Mouse (Mus musculus): Measurements from ENCODE around the gene Rras. TPM values are rescaled to one million over a fixed set of nuclear protein-coding genes. Genes with fewer than 3 reads are reported as not detected.
A peak's percentile ranks its signal among the peaks of the same experiment; 100 is the strongest.

The Rras gene
- total RNA-seq (2022) = 10 to 100 TPM; 13.7 to 16.8 (median 15.2) TPM

DNA sequence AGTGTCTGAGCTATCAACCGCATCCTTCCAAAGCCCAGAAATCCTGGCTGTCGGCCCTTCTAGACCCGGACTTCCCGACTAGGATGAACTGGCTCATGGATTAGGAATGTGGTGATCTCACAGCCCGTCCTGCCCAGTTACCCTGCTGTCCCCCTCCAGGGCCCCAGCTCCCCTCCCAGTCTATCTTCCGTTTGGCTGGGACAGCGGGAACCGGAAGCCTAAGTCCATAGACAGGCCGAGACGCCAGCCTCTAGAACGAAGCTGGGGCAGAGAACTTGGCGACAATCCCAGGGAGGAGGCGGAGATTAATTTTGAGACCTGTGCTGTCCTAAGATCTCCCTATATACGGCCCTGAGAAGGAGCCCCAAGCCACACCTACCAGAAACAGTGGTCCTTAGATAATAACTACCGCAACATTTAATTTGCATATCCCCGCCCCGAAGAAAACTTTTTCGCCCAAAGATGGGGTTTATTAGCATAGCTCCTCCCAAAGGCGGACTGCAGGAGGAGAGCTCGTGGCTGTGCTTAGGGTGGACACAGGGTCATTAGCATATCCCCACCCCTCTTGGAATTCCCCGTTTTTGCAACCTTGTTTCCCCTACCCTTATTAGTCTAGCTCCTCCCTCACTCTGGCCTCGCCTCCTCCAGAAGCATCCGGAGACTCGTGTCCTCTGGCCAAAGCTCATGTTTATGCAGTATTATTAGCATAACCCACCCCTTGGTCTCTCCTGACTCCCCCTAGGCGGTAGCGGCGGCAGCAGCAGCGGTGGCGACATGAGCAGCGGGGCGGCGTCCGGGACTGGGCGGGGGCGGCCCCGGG is at the start of gene Rras:
Gene Rras, plus strand, starts transcription at position 720 of the 820 bp plus-strand sequence.
- peak; percentile 85 to 92 for DNase-seq (ENCODE audit: low spot score in 2 of 2)

DNA sequence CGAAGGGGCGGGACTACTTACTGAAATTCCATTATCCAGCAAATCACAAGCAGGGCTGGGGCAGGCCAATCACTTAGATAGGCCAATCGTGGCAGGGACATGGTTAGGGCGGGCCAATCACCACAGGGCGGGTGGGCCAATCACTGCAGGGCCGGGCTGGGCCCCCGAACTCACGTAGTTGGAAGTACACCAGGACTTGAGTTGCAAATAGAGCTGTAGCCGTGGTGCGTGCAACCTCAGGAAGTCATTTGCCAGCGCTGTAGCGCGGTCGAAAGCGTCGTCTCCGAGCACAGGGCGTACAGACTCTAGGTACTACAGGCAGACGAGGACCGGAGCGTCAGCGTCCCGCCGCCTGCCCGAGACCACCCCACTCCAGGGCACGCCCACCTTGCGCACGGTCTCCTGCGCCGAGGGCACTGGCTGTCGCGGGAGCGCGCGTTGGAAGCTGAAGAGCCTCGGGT is 47.5 kb upstream of the Rras start:
- peak; percentile 82 to 85 for DNase-seq (ENCODE audit: low spot score in 2 of 2)

- no peak for DNase-seq (ENCODE audit: low spot score in 2 of 2)
Observed at GRCm38 (mm10) chr7:44971142-44971541, 46.6 kb upstream of the Rras start.

- DNase-seq (ENCODE audit: low spot score in 2 of 2) = no peak
Observed at GRCm38 (mm10) chr7:44973415-44974130, 44.2 kb upstream of the Rras start.

DNA sequence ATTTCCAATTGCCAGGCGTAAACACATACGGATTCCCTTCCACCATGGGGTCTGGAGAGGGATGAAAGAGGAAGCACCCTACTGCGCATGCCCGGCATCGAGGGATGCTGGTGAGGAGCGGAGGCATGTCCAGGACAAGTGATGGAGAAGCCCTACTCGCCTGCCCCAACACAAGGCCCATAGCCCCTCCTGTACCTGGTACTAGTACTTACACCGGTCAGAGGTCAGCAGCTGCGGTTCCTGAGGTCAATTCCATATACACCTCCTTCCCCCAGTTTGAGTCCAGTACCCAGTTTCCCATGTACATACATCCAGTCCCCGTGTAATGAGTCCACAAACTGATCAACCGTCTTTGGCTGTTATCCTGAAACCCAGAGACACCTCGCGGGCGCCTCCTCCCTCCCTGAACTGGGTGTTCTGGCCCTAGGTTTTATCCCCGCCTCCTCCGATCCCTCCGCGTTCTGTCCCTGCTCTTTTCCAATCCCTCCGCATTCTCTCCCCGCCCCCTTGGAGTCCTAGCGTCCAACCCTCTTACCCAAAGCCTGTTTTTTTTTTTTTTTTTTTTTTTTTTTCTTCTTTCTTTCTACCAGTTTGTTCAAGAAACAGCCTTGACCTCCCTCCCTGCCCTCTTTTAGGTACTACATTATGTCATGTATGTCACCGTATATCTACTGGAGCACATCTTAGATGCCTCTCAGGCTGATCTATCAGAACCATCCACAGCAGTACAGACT is 43.2 kb upstream of the Rras start, which contains the start of gene Cpt1c:
Gene Cpt1c, minus strand, starts transcription at position 469 of the 734 bp plus-strand sequence.
- DNase-seq (ENCODE audit: low spot score in 2 of 2) = peak; percentile 85 to 90

DNA sequence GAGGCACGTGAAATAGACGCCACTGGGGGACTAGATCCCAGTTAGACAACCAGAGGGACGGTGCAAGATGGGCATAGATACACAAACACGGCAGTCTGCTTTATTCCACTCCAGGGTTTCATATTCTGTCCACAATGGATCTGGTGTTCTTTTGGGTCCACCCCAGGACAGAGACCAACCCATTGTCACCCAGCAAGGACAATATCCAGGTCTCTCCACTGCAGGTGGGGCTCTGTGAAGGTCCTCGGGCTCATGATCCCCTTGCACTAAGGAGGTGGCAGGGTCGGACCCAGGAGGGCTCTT is 42.7 kb upstream of the Rras start:
- no peak for DNase-seq (ENCODE audit: low spot score in 2 of 2)

DNA sequence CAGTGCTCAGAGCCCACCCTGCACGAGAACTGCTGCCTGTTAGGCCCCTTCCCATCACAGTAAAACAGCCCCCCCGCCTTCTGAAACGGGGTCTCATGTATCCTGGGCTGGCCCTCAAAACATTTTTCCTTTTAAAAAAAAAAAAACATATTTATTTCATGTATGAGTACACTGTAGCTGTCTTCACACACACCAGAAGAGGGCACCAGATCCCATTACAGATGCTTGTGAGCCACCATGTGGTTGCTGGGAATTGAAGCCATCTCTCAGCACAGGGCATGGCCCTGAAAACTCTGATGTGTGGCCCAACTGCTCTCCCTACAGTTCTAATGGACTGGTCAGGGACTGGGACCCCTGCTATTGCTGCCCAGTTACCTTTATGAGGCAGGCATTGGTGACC is 39.5 kb upstream of the Rras start:
- DNase-seq (ENCODE audit: low spot score in 2 of 2) = no peak

DNA sequence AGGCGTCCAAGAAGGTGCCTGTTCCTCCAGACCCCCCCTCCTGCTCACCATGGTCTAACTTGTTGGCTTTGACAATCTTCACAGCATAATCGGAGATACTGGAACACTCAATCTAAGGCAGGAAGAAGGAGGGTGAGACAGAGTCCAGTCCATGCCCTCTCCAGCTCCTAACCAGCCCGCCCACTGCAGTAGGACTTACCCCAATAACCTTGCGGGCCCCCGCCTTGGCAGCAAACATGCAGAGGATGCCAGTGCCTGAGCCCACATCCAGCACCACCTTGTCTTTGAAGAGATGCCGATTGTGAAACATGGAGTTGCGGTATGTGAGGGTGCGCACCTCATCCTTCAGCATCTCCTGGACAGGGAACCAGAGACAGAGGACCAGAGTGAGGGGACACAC is 36.2 kb upstream of the Rras start:
- DNase-seq (ENCODE audit: low spot score in 2 of 2) = no peak

DNA sequence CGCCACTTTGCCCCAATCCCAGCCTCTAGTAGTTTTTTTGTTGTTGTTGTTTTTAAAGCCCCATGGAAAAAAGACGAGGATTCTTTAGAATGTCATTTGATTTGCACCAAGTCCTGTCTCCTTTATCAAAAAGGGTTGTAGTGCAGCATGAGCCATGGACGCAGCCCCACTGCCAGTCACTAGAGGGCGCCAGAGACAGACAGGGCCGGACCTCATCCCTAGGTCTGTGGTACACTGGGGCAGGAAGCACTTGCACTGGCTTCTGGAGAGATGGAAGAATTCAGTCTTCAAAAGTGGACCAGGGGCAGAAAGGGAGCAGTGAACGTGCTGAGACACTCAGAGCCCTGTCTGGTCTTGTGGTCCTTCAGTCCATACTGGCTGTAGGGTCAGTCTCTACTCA is 34.7 kb upstream of the Rras start:
- peak; percentile 66 to 84 for DNase-seq (ENCODE audit: low spot score in 2 of 2)

DNA sequence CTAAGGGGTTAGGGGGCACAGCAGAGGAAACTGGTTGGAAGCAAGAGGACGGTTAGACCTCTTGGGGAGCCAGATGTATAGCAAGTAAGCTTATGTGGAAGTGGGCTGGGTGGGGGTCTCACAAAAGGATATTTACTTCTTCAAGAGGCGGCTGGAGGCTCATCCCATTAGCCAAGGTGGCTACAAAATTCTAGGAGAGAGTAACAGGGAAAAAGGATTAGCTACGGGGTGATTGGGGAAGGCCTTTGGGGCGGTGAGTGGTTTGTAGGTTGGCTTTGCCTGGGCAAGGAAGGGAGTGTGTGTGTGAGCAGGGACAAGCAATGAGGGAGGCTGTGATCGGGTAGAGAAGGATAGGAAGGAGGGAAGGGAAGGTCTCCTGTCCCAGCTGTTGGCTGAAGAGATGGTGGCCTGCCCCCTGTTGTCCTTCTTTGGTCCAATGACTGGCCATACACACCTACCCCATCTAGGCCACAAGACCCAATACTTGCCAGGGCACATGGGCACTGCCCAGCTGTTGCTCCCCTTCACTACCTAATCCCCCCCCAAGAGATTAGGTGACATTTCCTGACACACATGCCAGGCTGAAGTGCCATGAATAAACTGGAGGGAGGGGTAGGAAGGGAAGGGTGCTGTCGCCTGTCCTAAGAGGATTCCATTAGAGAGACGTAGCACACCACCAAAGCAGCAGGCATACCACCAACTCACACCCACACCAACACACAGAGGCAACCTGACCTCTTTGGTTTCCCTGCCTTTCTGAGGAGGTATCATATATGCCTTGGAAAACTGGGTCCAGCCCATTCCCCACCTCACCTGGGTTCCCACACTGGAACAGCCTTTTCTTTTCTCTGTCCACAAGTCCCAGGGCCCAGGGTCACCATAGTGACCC is 33.6 kb upstream of the Rras start:
- DNase-seq (ENCODE audit: low spot score in 2 of 2) = no peak

- DNase-seq (ENCODE audit: low spot score in 2 of 2) = no peak
Observed at GRCm38 (mm10) chr7:44984833-44985164, 33.0 kb upstream of the Rras start.

DNA sequence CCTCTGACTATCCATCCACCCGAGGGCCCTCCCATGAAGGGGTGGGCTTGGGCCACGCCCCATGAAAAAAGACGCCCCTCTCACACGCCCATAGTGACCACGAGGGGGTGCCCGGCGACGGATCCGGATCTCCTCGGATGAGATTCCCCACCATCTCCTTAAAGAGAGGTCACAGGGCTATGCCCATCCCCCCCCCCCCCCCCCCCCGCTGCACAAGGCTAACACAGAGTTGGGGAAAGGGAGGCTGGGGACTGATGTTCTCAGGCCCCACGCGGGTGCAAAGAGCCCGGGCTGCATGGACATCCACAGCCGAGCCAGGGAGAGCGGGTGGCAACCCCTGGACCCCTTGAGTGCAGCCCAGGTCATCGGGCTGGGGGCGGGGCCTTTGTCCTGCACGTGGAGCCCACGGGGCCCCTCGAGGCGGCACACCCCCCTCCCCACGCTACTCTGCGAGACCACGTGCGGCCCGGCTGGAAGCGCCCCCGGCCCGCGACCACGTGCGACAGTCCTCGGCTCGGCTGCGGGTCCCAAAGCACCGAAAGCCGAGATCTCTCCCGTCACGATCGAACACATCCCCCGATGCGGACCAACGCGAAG is 32.1 kb upstream of the Rras start:
- DNase-seq (ENCODE audit: low spot score in 2 of 2) = no peak

- DNase-seq (ENCODE audit: low spot score in 2 of 2) = peak; percentile 99 to 100
Observed at GRCm38 (mm10) chr7:44986192-44986878, 31.4 kb upstream of the Rras start, which contains the start of gene Prmt1. TSS of gene Prmt1 (minus strand) at chr7:44986568.

GRCm38 (mm10) chr7:44986879-44987718 is 30.7 kb upstream of the Rras start:
- DNase-seq (ENCODE audit: low spot score in 2 of 2) = no peak

DNA sequence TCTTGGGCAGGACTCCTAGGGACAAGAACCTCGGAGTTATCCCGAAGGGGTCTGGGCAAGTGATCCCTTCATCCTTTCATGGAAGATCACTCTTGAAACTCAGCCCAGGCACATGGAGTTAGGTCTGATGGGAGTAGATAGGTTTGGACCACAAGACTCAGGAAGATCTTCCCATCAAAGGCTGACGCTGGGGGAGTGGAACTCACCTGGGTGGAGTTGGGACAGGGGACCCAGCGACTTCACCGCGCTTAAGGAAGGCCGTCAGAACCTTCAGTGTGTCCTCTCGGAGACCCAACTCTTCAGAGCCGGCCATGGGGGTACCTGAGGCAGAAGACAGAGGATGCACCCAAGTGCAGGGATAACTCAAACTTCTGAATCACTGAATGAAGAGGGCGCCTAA is 21.1 kb upstream of the Rras start:
- DNase-seq (ENCODE audit: low spot score in 2 of 2) = no peak

DNA sequence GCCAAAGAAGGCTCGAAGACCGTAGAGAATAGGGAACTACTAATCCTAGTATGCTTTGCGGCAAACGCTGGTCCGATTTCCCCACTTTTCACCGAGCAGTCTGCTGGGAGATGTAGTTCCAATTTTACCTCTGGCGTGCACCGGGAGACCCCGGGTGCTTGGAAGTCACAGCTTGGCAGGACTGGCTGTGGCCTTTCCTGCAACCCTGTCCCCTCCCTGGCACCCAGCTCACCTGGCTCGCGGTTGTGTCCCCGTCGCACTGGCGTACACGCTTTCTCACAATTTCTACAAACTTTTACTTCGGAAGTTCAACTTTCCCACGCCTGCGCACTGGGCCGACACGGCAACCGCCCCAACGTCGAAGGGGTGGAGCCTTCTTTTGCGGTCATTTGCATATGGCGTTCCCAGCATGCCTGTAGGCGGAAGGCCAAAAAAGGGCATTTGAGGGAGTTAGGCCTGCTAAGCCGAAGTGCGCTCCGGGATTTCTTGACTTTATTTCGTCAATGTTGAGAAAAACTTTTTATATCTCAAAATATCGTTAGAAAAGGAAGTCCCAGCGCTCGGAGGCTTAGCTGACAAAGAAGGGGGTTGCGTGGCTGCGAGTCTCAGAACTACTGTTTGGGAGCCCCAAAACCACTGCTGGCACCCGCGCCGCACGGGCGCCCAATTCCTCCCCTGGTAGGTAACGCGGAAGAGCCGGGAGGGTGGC is 20.4 kb upstream of the Rras start, which contains the start of gene Irf3:
Gene Irf3, plus strand, starts transcription at position 418 of the 709 bp plus-strand sequence.
- peak; percentile 94 to 95 for DNase-seq (ENCODE audit: low spot score in 2 of 2)

DNA sequence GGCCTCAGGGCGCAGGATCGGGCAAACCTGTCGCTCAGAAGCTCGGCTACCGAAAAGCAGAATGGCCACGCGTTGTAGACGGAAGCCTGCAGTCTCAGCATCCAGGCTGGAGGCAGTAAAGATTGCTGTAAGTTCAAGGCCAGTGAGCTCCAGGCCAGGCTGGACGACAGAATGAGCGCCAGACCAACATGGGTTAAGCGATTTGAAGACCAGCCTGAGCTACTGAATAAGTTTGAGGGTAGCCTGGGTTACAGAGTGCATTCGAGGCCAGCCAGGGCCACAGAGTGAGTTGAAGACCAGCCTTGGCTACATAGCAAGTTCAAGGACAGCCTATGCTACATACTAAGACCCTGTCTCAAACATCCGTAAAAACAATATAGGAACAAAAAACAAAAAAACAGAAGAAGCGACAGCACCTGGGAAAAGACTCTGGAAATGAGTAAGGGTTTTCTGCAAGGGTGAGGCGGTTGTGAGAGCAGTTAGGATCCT is 19.8 kb upstream of the Rras start:
- DNase-seq (ENCODE audit: low spot score in 2 of 2) = no peak

- no peak for DNase-seq (ENCODE audit: low spot score in 2 of 2)
Observed at GRCm38 (mm10) chr7:44998501-44998955, 19.2 kb upstream of the Rras start, which contains the start of gene Bcl2l12. TSS of gene Bcl2l12 (minus strand) at chr7:44998712.
